Mouse (Mus musculus) c-Kit-negative CD71-positive TER-119-positive erythroid progenitor cells, embryonic 14.5 days (primary cell): ENCODE measurements around the gene Prlhr.

Source experiments
- DNase-seq: peaks from one replicate; pipeline ENCODE4 v3.0.0-alpha.2; 2013; ENCODE audit warnings: low read depth, low spot score

Prlhr gene

GRCm38 (mm10) chr19:60468254-60468762 is at the start of gene Prlhr:
TSS of gene Prlhr (minus strand) at chr19:60468304.
- no peak for DNase-seq

GRCm38 (mm10) chr19:60515064-60515463 is 47.0 kb upstream of the Prlhr start:
- no peak for DNase-seq

- no peak for DNase-seq
Measured at GRCm38 (mm10) chr19:60513431-60513830, 45.3 kb upstream of the Prlhr start.

- DNase-seq = no peak
Measured at GRCm38 (mm10) chr19:60500209-60500608, 32.1 kb upstream of the Prlhr start.

- DNase-seq = no peak
Measured at GRCm38 (mm10) chr19:60497171-60497570, 29.1 kb upstream of the Prlhr start.

GRCm38 (mm10) chr19:60495772-60496171 is 27.7 kb upstream of the Prlhr start:
- no peak for DNase-seq

GRCm38 (mm10) chr19:60489566-60489965 is 21.5 kb upstream of the Prlhr start:
- DNase-seq = no peak

- no peak for DNase-seq
Measured at GRCm38 (mm10) chr19:60485261-60485660, 17.2 kb upstream of the Prlhr start.

- DNase-seq = no peak
Measured at GRCm38 (mm10) chr19:60478859-60479258, 10.8 kb upstream of the Prlhr start.

- no peak for DNase-seq
Measured at GRCm38 (mm10) chr19:60477788-60478187, 9.7 kb upstream of the Prlhr start.

- DNase-seq = no peak
Measured at GRCm38 (mm10) chr19:60468846-60469245, 742 bp upstream of the Prlhr start.

GRCm38 (mm10) chr19:60467588-60468007 is 506 bp downstream of the Prlhr start:
- no peak for DNase-seq

- DNase-seq = no peak
Measured at GRCm38 (mm10) chr19:60466953-60467570, 1.0 kb downstream of the Prlhr start.

- DNase-seq = no peak
Measured at GRCm38 (mm10) chr19:60465726-60466125, 2.4 kb downstream of the Prlhr start.

GRCm38 (mm10) chr19:60463896-60464295 is 4.2 kb downstream of the Prlhr start:
- DNase-seq = no peak

GRCm38 (mm10) chr19:60463440-60463839 is 4.7 kb downstream of the Prlhr start:
- DNase-seq = no peak

GRCm38 (mm10) chr19:60461476-60461875 is 6.6 kb downstream of the Prlhr start:
- no peak for DNase-seq

GRCm38 (mm10) chr19:60459680-60460079 is 8.4 kb downstream of the Prlhr start:
- DNase-seq = no peak

GRCm38 (mm10) chr19:60459071-60459470 is 9.0 kb downstream of the Prlhr start:
- DNase-seq = no peak

GRCm38 (mm10) chr19:60455791-60456190 is 12.3 kb downstream of the Prlhr start:
- no peak for DNase-seq

- DNase-seq = no peak
Measured at GRCm38 (mm10) chr19:60440531-60440930, 27.6 kb downstream of the Prlhr start.

- DNase-seq = no peak
Measured at GRCm38 (mm10) chr19:60440083-60440482, 28.0 kb downstream of the Prlhr start.

- no peak for DNase-seq
Measured at GRCm38 (mm10) chr19:60437566-60438241, 30.4 kb downstream of the Prlhr start.
